Mouse (Mus musculus): ENCODE data around the gene Lhfp.

- TF ChIP-seq CTCF (IDR thresholded peaks at IDR 0.05; ENCODE audit: control insufficient read depth, insufficient read depth, insufficient replicate concordance, low read depth, low read length): no peak
- TF ChIP-seq POLR2A (IDR thresholded peaks at IDR 0.05; ENCODE audit: control insufficient read depth, low read depth, low read length): no peak
Observed at GRCm38 (mm10) chr3:53221531-53222272, 180.4 kb downstream of the Lhfp start.

All from testis, adult 2 months (tissue).